Mouse (Mus musculus): Measurements from ENCODE around the gene Akap13. TPM values are rescaled to one million over a fixed set of nuclear protein-coding genes. Genes with fewer than 3 reads are reported as not detected.

Gene Akap13
- total RNA-seq, 2 experiments from 2014 or later, result 63.8 to 73.6 TPM

GRCm38 (mm10) chr7:75633807-75634526 is 178.6 kb downstream of the Akap13 start:
- DNase-seq, result no peak

GRCm38 (mm10) chr7:75638769-75639168 is 183.4 kb downstream of the Akap13 start:
- DNase-seq, result no peak

GRCm38 (mm10) chr7:75639541-75639940 is 184.2 kb downstream of the Akap13 start:
- peak; percentile 85 to 90 for DNase-seq

GRCm38 (mm10) chr7:75640074-75640473 is 184.7 kb downstream of the Akap13 start:
- DNase-seq, result peak; percentile 68 to 75

- peak in 1 of 2 experiments; percentile 49 for DNase-seq
These were observed 185.3 kb downstream of the Akap13 start for GRCm38 (mm10) chr7:75640671-75641070.

GRCm38 (mm10) chr7:75641415-75642177 is 186.3 kb downstream of the Akap13 start:
- DNase-seq, result peak in 1 of 2 experiments; percentile 42

- DNase-seq, result peak; percentile 79 to 86
These were observed 186.9 kb downstream of the Akap13 start for GRCm38 (mm10) chr7:75642178-75642777.

GRCm38 (mm10) chr7:75642846-75643563 is 187.7 kb downstream of the Akap13 start:
- peak in 1 of 2 experiments; percentile 54 for DNase-seq

- peak; percentile 61 to 71 for DNase-seq
These were observed 188.7 kb downstream of the Akap13 start for GRCm38 (mm10) chr7:75643986-75644385.

- DNase-seq, result peak in 1 of 2 experiments; percentile 37
These were observed 189.3 kb downstream of the Akap13 start for GRCm38 (mm10) chr7:75644585-75644984.

GRCm38 (mm10) chr7:75645156-75645933 is 190.0 kb downstream of the Akap13 start:
- DNase-seq, result no peak

- DNase-seq, result no peak
These were observed 192.7 kb downstream of the Akap13 start for GRCm38 (mm10) chr7:75648051-75648450.

GRCm38 (mm10) chr7:75648961-75649360 is 193.6 kb downstream of the Akap13 start:
- peak in 1 of 2 experiments; percentile 37 for DNase-seq

GRCm38 (mm10) chr7:75649966-75650365 is 194.6 kb downstream of the Akap13 start:
- no peak for DNase-seq

GRCm38 (mm10) chr7:75653684-75654317 is 198.5 kb downstream of the Akap13 start:
- DNase-seq, result no peak

- DNase-seq, result peak in 1 of 2 experiments; percentile 54
These were observed 200.1 kb downstream of the Akap13 start for GRCm38 (mm10) chr7:75655180-75656074.

GRCm38 (mm10) chr7:75656297-75656852 is 201.0 kb downstream of the Akap13 start:
- peak in 1 of 2 experiments; percentile 45 for DNase-seq

GRCm38 (mm10) chr7:75656896-75657295 is 201.6 kb downstream of the Akap13 start:
- no peak for DNase-seq

- DNase-seq, result no peak
These were observed 209.1 kb downstream of the Akap13 start for GRCm38 (mm10) chr7:75664455-75664854.

Measured in heart, adult 18-20 months (tissue).